Mouse (Mus musculus): ENCODE results near the gene Olfr1331. TPM values are rescaled to one million over a fixed set of nuclear protein-coding genes. Genes with fewer than 3 reads are reported as not detected.
"Not testable (repeated sequence)": the region's sequence is repeated elsewhere in the genome, so short reads cannot be mapped to it uniquely, and the experiment has no call there.

The Olfr1331 gene
- polyA plus RNA-seq, 1 experiment from 2014 or later = not detected

- WGBS = 52% methylated on average over 2 of the region's 2 CpGs
- DNase-seq (ENCODE audit: low spot score); H3K27ac ChIP-seq (replicated peaks; ENCODE audit: low read depth, low read length); H3K36me3 ChIP-seq (replicated peaks; ENCODE audit: control insufficient read depth, insufficient read depth, low read depth, low read length); H3K9ac ChIP-seq (replicated peaks; ENCODE audit: low read length); ATAC-seq (replicated peaks; ENCODE audit: insufficient number of reproducible peaks, low FRiP score, low TSS enrichment, low read depth); H3K4me1 ChIP-seq (ENCODE audit: control insufficient read depth, insufficient read depth, low read length); H3K4me2 ChIP-seq (ENCODE audit: low read depth, low read length); H3K4me3 ChIP-seq (ENCODE audit: low read depth, low read length); H3K9me3 ChIP-seq (replicated peaks; ENCODE audit: control insufficient read depth, low read length); H3K27me3 ChIP-seq (ENCODE audit: control insufficient read depth, insufficient read depth, low read length): not testable (repeated sequence)
These were observed 52.9 kb downstream of the Olfr1331 start, which contains the start of gene Olfr1329 for GRCm38 (mm10) chr4:118917365-118917764. TSS of gene Olfr1329 (minus strand) at chr4:118917465.

Other genes with a start within 250 kb of the Olfr1331 start
- gene Cfap57, start 243.9 kb upstream of the Olfr1331 start, polyA plus RNA-seq (2014; fragmentation: Nextera tagmentation; extraction: Ambion mirVana) = 0.42 and 0.79 TPM in 2 replicates
- gene Ebna1bp2, start 243.8 kb upstream of the Olfr1331 start, polyA plus RNA-seq (2014; fragmentation: Nextera tagmentation; extraction: Ambion mirVana) = 180 and 191 TPM in 2 replicates
- not detected in 2 replicates for gene Olfr62, start 205.7 kb upstream of the Olfr1331 start, polyA plus RNA-seq (2014; fragmentation: Nextera tagmentation; extraction: Ambion mirVana)
- 0.33 TPM in 1 of 2 replicates, not detected in the other for gene Olfr1342, start 171.9 kb upstream of the Olfr1331 start, polyA plus RNA-seq (2014; fragmentation: Nextera tagmentation; extraction: Ambion mirVana)
- gene Olfr1341, start 161.1 kb upstream of the Olfr1331 start, polyA plus RNA-seq (2014; fragmentation: Nextera tagmentation; extraction: Ambion mirVana) = 0.08 TPM in 2 replicates
- not detected in 2 replicates for gene Olfr1340, start 144.5 kb upstream of the Olfr1331 start, polyA plus RNA-seq (2014; fragmentation: Nextera tagmentation; extraction: Ambion mirVana)
- gene Olfr1339, start 132.5 kb upstream of the Olfr1331 start, polyA plus RNA-seq (2014; fragmentation: Nextera tagmentation; extraction: Ambion mirVana) = not detected in 2 replicates
- not detected in 2 replicates for gene Olfr1338, start 105.9 kb upstream of the Olfr1331 start, polyA plus RNA-seq (2014; fragmentation: Nextera tagmentation; extraction: Ambion mirVana)
- gene Olfr1337, start 82.1 kb upstream of the Olfr1331 start, polyA plus RNA-seq (2014; fragmentation: Nextera tagmentation; extraction: Ambion mirVana) = not detected in 2 replicates
- not detected in 2 replicates for gene Olfr1335, start 54.7 kb upstream of the Olfr1331 start, polyA plus RNA-seq (2014; fragmentation: Nextera tagmentation; extraction: Ambion mirVana)
- gene Olfr1333, start 28.4 kb upstream of the Olfr1331 start, polyA plus RNA-seq (2014; fragmentation: Nextera tagmentation; extraction: Ambion mirVana) = not detected in 2 replicates
- gene Olfr1330, start 23.9 kb downstream of the Olfr1331 start, polyA plus RNA-seq (2014; fragmentation: Nextera tagmentation; extraction: Ambion mirVana) = not detected in 2 replicates
- not detected in 2 replicates for gene Olfr1329, start 52.8 kb downstream of the Olfr1331 start, polyA plus RNA-seq (2014; fragmentation: Nextera tagmentation; extraction: Ambion mirVana)
- not detected in 2 replicates for gene Olfr1328, start 74.0 kb downstream of the Olfr1331 start, polyA plus RNA-seq (2014; fragmentation: Nextera tagmentation; extraction: Ambion mirVana)
- gene Lao1, start 96.9 kb downstream of the Olfr1331 start, polyA plus RNA-seq (2014; fragmentation: Nextera tagmentation; extraction: Ambion mirVana) = not detected in 2 replicates
- 111 and 140 TPM in 2 replicates for gene Slc2a1, start 244.1 kb downstream of the Olfr1331 start, polyA plus RNA-seq (2014; fragmentation: Nextera tagmentation; extraction: Ambion mirVana)